Mouse (Mus musculus): Measurements from ENCODE around the gene Krtap8-1. TPM values are rescaled to one million over a fixed set of nuclear protein-coding genes. Genes with fewer than 3 reads are reported as not detected.

Gene Krtap8-1
- total RNA-seq (2012; rRNA removed), result not detected in 2 replicates
- not detected for polyA plus RNA-seq (2012; ENCODE audit: insufficient read depth in 1 of 2, insufficient read length in 2 of 2, low read depth in 1 of 2, low replicate concordance in 2 of 2, missing spikeins in 1 of 2)

GRCm38 (mm10) chr16:89487852-89488251 is at the start of gene Krtap8-1:
Krtap8-1 (minus strand) TSS chr16:89487952.
- H3K9ac ChIP-seq (ENCODE audit: control insufficient read depth, low read depth, low read length, poor library complexity, severe bottlenecking), result no peak within 1 kb of the TSS
- H3K36me3 ChIP-seq (ENCODE audit: control insufficient read depth in 1 of 2, insufficient read depth in 2 of 2, low read length in 2 of 2), result no peaks in the 10 kb centered on the region
- H3K9me3 ChIP-seq (replicated peaks; ENCODE audit: insufficient read depth, low read length), result no peaks in the 10 kb centered on the region
- TF ChIP-seq KAT2A (conservative IDR thresholded peaks at IDR 0.05; ENCODE audit: low read depth, low read length), result no peak
- TF ChIP-seq E2F4 (IDR thresholded peaks at IDR 0.05; ENCODE audit: borderline replicate concordance, low read depth, low read length), result no peak
- TF ChIP-seq ZKSCAN1 (IDR thresholded peaks at IDR 0.05; ENCODE audit: low read depth, low read length), result no peak
- H3K4me3 ChIP-seq (ENCODE audit: control insufficient read depth in 1 of 2, insufficient read depth in 1 of 2, low read depth in 2 of 2, low read length in 2 of 2), result no peak within 1 kb of the TSS
- H3K27ac ChIP-seq (ENCODE audit: control insufficient read depth, low read depth, low read length), result no peak within 1 kb of the TSS
- no peaks in the 10 kb centered on the region for H3K4me1 ChIP-seq (ENCODE audit: control insufficient read depth in 1 of 2, insufficient read depth in 2 of 2, low read length in 2 of 2)
- no peaks in the 10 kb centered on the region for H3K79me2 ChIP-seq (ENCODE audit: control insufficient read depth, insufficient read depth, low read length, poor library complexity)
- no peak for DNase-seq (ENCODE audit: low read depth, low spot score)
- no peaks in the 10 kb centered on the region for H3K27me3 ChIP-seq (ENCODE audit: control insufficient read depth in 1 of 2, insufficient read depth in 2 of 2, low read length in 2 of 2)

GRCm38 (mm10) chr16:89537349-89537748 is 49.6 kb upstream of the Krtap8-1 start:
- TF ChIP-seq SIN3A (IDR thresholded peaks at IDR 0.05; ENCODE audit: low read length) (no peak), EP300 (IDR thresholded peaks at IDR 0.05; ENCODE audit: low read depth in 1 of 2, low read length in 2 of 2) (no peak), GATA1 (IDR thresholded peaks at IDR 0.05; ENCODE audit: low read depth, low read length) (no peak), MAX (IDR thresholded peaks at IDR 0.05; ENCODE audit: low read length) (no peak), MXI1 (IDR thresholded peaks at IDR 0.05; ENCODE audit: low read depth, low read length) (no peak), MYB (IDR thresholded peaks at IDR 0.05; ENCODE audit: low read depth, low read length) (no peak), HCFC1 (IDR thresholded peaks at IDR 0.05; ENCODE audit: low read depth, low read length) (no peak)
- no peaks in the 10 kb centered on the region for H3K27me3 ChIP-seq (ENCODE audit: control insufficient read depth in 1 of 2, insufficient read depth in 2 of 2, low read length in 2 of 2)
- DNase-seq (ENCODE audit: low read depth, low spot score), result no peak
- H3K79me2 ChIP-seq (ENCODE audit: control insufficient read depth, insufficient read depth, low read length, poor library complexity), result no peaks in the 10 kb centered on the region
- H3K4me3 ChIP-seq (ENCODE audit: control insufficient read depth in 1 of 2, insufficient read depth in 1 of 2, low read depth in 2 of 2, low read length in 2 of 2), result no peak overlapping the region
- no peak overlapping the region for H3K9ac ChIP-seq (ENCODE audit: control insufficient read depth, low read depth, low read length, poor library complexity, severe bottlenecking)
- H3K27ac ChIP-seq (ENCODE audit: control insufficient read depth, low read depth, low read length), result no peak overlapping the region
- H3K9me3 ChIP-seq (replicated peaks; ENCODE audit: insufficient read depth, low read length), result no peaks in the 10 kb centered on the region
- no peaks in the 10 kb centered on the region for H3K4me1 ChIP-seq (ENCODE audit: control insufficient read depth in 1 of 2, insufficient read depth in 2 of 2, low read length in 2 of 2)
- no peaks in the 10 kb centered on the region for H3K36me3 ChIP-seq (ENCODE audit: control insufficient read depth in 1 of 2, insufficient read depth in 2 of 2, low read length in 2 of 2)

GRCm38 (mm10) chr16:89530547-89530946 is 42.8 kb upstream of the Krtap8-1 start:
- H3K9me3 ChIP-seq (replicated peaks; ENCODE audit: insufficient read depth, low read length), result no peaks in the 10 kb centered on the region
- TF ChIP-seq MAZ (IDR thresholded peaks at IDR 0.05; ENCODE audit: low read depth, low read length), result no peak
- no peak for TF ChIP-seq GABPA (IDR thresholded peaks at IDR 0.05; ENCODE audit: low read depth, low read length)
- no peak overlapping the region for H3K9ac ChIP-seq (ENCODE audit: control insufficient read depth, low read depth, low read length, poor library complexity, severe bottlenecking)
- no peaks in the 10 kb centered on the region for H3K27me3 ChIP-seq (ENCODE audit: control insufficient read depth in 1 of 2, insufficient read depth in 2 of 2, low read length in 2 of 2)
- H3K36me3 ChIP-seq (ENCODE audit: control insufficient read depth in 1 of 2, insufficient read depth in 2 of 2, low read length in 2 of 2), result no peaks in the 10 kb centered on the region
- no peaks in the 10 kb centered on the region for H3K79me2 ChIP-seq (ENCODE audit: control insufficient read depth, insufficient read depth, low read length, poor library complexity)
- no peaks in the 10 kb centered on the region for H3K4me1 ChIP-seq (ENCODE audit: control insufficient read depth in 1 of 2, insufficient read depth in 2 of 2, low read length in 2 of 2)
- H3K27ac ChIP-seq (ENCODE audit: control insufficient read depth, low read depth, low read length), result no peak overlapping the region
- DNase-seq (ENCODE audit: low read depth, low spot score), result no peak
- no peak overlapping the region for H3K4me3 ChIP-seq (ENCODE audit: control insufficient read depth in 1 of 2, insufficient read depth in 1 of 2, low read depth in 2 of 2, low read length in 2 of 2)

All from MEL (cell line).